Mouse (Mus musculus) WW6 (cell line): ENCODE data around the gene Tbc1d23.
"Not testable (repeated sequence)": the region's sequence is repeated elsewhere in the genome, so short reads cannot be mapped to it uniquely, and the experiment has no call there.

Experiments
- DNase-seq: peaks from one replicate; pipeline ENCODE4 v3.0.0-alpha.2; 2013; ENCODE audit warnings: low read depth, low spot score

The Tbc1d23 gene

DNA sequence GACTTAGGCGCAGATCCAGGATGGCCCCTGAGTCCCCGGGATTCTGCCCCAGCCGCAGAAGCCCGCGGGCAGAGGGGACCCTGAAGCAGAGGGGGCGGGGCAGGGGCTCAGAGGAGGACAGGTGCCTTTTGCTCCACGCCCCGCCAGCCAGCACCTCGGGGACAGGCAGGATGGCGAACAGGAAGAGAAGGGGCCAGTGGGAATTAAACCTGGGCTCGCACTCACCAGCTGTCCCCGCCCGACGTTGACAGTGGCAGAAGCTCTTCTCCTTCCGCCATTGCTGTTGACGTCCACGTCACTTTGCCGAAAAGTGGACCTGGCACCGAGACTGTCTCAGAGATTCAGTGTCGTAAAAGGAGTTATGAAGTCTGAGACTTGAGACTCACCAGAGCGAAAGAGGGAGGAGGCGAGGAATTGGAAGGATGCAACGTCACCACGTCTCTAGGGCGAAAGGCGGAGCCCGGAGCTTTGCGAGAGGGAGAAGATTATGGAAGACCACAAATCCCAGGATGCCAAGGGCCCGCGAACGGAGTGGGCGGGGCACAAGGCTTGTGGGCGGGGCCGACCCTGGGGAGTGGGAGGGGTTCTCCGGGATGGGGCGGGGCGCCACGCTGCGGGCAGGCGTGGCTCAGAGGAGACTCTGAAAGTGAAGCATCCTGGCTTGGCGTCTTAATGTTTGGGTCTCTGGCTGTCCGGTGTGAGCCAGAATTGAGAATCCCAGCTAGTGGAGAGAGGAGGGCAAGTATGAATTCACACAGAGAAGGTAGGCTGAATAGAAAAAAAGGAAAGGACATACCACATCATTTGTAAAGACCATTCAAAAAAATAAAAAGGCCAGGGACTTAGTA, at the start of gene Tbc1d23:
Tbc1d23 (minus strand) TSS at position 416 of the 848 bp plus-strand sequence.
- DNase-seq: peak; percentile 97

DNA sequence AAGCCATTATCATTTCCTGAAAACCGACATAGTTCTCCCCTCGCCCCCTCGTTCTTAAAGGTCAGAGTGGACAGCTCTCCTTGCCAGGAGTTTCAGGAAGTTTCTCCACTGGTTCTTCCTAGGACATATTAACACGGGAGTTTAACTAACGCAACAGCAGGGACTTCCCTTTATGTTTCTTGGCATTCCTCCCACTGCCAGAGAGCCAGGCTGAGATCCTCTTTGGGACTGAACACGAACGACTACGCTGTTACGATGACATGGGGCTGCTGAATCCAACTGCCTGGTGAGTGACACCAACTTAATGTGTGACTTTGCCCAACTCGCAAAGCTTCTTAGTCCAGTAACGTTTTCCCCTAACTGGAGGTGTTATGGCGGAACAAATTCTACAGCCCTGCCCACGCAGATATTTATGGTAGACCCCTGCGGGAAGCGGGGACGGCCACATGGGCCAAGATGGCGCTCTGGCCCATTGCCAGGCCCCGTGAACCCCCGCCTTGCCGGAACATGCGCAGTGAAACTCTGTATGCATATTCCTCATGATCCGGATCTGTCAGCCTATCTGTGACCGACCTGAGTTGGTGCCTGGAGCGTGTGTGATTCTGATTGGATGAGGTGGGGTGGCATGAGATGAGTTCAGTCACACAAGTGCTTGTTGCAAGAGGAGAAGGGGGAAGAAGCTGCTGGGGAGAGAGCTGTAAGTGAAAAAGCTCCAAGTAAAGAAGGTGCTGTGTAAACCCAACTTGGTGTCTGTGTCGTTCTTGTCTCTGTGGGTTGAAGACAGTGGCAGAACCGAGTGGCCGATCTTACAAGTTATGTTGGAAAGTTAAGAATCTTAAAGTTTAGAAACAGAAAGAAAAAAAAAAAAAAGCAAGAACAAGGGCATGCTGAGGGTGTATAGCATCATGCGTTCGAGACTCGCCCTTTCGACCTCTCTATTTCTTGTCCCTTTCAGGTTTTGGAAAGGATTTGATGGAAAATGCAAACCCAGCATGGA, 49.2 kb upstream of the Tbc1d23 start:
- DNase-seq: peak; percentile 24

DNA sequence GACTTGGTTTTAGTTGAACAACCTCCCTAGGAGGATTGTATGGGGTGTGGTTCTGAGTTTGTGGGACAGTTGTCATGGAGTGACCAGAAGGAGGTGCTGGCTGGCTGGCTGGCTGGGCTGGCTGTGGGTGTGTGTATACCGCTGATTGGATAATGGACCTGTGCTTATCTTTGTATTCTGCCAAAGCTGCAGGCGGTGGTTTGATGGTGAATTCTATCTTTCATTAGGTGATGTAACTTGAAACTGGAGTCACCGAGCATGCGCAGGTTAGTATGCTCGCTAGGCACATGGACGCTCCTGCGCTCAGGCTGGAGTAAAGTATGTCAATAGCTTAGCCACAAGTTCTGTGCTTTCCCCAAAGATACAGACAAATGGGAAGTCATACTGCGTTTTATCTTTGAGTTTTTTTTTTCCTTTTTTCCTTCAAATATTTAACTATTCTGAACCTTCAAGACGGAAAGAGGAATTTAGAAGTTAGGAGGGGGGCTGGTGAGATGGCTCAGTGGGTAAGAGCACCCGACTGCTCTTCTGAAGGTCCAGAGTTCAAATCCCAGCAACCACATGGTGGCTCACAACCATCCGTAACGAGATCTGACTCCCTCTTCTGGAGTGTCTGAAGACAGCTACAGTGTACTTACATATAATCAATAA, 47.8 kb upstream of the Tbc1d23 start:
- no peak for DNase-seq

DNA sequence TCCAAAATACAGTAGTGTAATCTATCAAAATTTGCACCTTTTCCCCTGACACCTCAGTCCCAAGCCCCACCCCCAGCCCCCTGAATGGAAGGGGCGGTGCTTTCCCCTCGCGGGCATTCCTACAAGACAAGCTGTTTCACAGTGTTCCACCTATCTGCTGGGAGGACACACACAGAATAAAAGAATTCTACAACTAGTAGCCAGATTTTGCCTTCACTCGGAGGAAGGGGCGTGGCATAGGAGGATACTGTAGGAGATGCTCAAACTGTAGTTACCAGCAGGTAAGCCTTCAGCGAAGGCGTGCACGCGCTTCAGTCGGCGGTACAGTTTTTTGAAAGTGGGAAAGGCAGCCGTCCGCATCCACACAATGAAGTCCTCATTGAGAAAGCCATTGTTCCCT, 38.4 kb upstream of the Tbc1d23 start:
- DNase-seq: no peak

DNA sequence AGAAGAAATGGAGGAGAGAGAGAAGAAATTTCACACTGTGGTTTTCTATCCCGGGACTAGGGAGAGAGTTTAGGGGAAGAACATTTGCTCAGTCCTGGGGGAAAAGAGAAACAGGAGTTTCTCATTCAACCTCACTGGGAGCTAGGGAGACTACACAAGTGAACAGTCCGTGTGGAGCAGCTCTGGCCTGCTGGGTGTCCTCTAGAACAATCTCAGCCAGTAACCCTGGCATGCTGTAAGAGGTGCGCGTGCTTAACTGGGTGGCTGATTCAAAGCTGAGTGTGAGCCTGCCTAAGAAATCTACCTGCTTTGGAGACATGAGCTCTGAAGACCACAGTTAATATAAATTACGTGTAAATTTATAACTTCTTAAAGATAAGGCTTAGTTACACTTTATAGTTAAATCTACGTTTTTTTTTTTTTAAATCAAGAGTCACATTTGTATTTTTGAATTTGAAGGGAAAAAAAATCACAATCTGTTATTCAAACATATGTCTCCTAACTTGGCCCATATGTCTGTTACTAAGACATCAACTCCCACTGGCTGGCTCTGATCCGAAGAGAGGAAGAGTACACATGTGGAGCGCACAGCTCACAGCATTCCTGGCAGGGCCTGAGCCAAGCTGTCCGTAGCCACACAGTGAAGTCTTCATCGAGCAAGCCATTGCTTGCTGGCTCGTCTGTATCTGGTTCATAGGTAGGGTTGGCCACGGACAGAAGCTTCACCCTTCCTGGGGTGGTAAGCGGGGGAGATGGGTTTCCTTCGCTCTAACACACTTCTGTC, 36.9 kb upstream of the Tbc1d23 start:
- DNase-seq: no peak

DNA sequence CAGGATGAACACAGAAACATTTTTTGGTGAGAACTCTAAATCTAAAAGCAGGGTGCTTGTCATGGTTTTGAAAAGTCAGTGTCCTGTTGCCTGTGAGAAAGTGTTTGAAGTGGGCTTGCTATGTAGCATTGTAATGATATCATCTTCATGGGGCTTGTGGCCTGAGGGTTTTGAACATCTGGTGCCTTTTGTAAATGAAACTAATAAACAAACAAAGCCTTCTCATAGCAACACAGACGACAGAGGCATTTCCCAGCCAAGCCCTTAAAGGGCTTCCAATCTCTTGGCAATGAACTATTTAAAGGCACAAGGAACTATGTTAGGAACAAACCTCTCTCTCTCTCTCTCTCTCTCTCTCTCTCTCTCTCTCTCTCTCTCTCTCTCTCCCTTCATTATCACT, 35.8 kb upstream of the Tbc1d23 start:
- DNase-seq: no peak

DNA sequence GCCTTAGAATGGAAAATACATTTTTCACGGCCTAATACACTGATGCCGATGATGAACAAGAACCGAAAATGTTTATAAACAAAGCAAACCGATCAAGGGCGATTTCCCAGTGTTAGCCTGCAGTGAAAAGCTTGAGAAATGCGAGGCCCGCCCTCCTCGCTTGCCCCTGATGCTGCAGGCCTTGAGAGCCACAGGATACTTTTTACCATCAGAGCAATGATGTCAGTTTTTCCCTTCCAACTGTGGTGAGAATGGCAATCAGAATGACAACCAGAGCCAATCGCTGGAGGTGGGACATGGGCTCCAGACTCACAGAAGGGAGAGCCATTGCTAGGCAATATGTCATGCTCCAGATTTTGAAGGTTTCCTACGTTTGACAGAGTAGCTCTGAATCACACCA, 28.8 kb upstream of the Tbc1d23 start:
- DNase-seq: no peak

DNA sequence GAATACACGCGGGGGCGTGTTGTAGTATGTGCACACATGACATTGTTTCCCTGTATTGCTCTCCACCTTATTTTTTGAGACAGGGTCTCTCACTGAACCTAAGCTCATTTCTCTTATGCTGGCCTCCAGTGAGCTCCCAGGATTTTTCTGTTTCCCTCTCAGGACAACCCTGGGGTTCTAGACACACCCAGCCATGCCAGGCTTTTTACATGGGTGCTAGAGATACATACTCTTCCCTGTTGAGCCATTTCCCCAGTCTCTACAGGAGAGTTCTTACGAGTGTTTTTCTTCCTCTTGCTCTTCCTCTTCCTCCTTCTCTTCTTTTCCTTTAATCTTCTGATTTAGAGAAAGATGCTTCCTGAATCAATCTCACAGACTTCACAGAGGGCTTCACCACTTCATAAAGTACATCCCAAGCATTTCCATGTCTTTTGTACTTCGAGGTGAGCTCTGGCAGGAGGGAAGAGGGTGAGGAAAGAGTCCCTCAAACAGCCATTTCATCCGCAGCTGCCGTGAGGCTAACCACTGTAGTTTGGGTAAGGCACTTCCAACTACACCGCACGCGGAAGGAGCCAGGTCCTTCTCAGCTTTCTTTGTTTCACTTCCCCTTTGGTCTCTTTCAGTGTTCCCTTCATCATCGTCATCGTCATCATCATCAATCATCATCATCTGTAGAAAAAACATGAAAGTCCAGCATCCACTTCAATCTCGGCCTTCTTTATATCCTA, 28.2 kb upstream of the Tbc1d23 start:
- no peak for DNase-seq

DNA sequence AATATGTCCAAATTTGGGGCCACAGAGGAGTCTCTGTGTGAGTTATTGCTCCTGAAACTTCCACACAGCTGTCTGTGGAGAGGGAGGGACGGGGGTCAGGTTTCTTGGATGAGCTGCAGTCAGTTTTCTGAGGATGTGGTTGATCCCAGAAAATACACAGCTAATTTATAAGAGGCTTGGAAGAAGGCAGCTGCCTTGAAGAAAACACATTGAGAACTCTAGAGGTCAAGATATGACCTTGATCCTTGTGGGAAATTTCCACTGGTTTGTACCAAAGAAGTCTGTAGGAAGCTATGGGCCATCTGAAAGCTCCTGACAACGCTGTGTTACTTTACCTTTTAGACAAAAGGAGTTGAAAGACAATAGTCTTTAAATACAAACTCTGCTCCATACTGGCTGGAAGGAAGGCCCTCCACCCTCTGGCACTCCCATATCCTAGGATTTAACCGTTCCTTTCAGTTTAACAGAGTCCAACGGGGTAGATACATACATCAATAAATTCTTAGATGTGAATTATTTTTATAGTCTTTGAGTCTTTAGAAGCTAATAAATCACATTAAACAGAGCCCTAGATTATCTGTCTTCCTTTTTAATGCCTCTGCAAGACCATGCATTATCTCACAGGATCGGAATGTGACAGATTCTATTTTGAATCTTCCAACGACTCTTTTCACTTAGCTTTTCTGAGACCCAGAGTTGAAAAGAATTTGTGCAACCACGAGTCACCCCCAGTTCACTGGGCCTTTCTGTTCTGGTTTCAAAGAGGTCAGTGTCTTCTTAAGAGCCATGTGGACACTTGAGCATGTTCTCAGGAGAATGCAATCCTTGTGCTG, 20.5 kb upstream of the Tbc1d23 start:
- DNase-seq: no peak

DNA sequence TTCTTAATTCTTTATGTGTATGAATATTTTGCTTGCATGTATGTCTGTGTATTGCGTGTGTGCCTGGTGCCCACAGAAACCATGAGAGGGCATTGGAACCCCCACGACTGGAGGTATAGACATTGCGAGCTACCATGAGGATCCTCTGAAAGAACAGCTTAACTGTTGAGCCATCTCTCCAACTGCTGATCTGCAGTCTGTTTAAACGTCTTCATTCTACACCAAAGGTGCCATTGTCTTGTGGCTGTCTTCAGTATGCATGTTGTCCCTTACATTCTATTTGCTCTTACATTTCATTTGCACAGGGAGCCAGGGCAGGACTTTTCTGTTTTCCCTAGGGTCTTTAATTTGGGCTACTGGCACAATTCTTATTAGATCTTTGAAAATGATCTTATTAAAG, 19.7 kb upstream of the Tbc1d23 start:
- no peak for DNase-seq

DNA sequence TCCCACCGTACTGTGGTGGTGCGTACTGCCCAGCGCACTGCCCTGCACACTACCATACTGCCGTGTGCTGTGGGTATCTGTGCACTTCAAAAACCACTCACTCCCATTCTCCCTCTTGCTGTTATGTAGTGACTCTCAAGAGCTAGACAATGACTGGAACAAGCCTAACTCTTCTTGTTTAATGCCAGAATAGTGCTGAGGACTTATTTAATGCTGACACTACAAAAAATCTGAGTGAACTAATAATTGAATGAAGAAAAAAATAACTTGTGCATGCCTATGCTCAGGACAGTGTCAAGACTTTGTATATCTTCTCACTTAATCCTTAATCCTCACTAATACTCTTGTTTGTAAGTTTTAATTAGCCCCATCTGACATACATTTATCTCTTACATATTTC, 16.2 kb upstream of the Tbc1d23 start:
- DNase-seq: no peak

DNA sequence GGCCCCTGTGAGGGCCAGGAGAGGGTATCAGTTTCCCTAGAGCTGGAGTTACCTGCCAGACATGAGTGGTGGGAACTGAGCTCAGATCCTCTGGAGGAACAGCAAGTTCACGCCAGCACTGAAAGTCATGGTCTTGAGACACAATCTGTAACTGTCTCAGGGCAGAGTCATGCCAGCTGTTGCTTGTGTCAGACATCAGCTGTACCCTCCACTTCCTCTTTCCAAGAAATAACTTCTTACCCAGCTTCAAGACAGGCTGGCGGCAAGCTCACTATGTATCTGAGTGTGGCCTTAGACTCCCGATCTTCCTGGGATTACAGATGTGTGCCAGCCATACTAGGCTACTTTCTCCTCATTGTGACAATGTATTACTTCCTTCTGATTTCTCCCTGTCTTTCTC, 15.3 kb upstream of the Tbc1d23 start:
- DNase-seq: no peak

DNA sequence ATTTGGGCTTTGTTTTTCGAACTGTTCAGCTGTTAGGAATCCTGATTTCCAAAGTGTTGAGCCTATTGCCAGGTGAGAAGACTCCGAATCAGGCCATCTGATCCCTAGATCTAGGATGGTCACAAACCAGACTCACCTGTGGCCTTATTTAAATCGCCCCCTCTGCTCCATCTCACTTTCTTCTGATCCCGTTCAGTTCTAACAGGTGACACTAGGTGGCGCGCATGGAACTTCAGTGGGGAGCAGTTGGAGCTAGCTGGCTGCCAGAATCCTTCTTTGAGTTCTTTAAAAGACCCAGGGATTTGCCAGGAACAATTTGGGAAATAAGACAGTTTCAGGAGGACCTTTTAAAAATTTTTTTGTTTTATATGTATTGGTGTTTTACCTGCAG, 12.5 kb upstream of the Tbc1d23 start:
- peak; percentile 65 for DNase-seq

DNA sequence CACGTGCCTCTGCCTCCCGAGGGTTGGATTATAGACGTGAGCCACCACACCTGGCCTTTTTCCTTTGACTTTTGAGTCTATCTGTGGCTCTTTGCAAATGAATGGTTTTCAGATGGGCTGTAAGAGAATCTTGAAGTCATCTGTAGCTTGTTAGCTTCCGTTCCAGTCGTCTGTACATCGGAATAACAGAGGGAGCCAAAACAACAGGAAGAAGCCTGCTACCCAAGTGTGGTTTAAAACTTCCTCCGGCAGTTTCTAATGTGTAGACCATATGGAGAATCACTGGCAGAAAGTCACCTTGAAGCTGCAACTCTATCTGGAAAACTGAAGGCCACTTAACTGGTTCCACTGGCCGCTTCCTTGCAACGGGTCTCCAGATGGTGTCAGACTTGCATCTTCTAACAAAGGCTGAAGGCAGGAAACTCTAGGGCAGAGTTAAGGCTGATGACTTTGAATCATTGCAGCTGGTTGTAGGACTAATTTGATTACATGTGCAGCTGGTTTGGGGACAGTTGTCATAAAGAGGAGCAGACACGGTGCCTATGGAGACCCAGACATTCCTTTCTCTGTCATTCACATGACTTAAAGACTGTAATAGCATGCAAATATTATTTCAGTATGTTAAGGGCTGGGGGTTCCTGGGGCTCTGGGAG, 12.0 kb upstream of the Tbc1d23 start:
- peak; percentile 18 for DNase-seq

DNA sequence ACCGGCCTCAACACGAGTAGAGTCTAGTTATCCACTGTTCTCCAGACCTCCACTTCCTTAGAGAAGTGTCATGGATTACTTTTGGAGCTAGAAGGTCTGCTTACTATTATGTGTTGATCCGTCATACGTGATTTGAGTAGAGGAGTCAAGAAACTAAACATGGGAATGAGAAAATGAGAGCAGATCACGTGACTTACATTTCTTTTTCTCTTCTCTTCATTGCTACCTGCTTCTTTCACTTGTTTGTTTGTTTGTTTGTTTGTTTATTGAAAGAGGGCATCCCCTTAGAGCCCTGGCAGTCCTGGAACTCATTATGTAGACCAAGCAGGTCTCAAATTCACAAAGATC, 11.5 kb upstream of the Tbc1d23 start:
- no peak for DNase-seq

DNA sequence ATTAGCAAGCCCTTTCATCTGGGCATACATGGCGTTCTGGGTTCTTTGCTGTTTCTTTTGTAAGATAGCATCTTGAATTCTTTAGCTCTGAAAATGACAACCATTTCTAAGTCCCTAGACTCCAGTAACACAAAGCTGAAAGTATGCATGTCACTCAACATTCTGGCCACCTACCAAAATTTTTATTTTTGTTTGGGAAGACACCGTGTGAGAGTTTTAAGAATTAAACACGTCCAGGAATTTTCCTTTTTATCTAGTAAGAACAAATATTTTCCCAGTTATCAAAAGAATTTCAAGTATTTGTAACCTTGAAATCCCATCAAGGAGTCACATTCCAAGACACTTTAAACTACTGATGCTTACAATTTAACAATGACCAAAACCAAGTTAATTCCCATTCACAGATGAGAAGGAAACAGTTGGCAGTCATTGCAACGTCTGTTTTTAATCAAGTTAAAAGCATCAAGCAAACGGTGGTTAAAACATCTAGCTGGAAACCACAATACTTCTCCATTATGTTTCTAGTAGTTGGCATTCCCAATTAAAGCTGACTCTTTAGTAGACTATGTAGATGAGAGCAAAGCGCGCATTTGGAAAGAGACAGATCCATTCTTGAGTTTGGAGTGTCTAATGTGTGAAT, 4.7 kb upstream of the Tbc1d23 start:
- no peak for DNase-seq

DNA sequence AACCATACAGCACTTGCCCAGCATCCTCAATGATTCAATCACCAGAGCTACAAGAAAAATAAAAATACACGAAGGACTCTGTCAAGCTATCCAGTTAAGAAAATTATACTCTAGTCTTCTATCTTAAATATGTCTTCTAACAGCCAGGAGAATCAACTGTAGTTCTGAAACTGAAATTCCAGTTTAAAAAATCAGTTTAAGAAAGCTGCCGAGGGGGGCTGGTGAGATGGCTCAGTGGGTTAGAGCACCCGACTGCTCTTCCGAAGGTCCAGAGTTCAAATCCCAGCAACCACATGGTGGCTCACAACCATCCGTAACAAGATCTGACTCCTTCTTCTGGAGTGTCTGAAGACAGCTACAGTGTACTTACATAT, 620 bp upstream of the Tbc1d23 start:
- not testable (repeated sequence) for DNase-seq

DNA sequence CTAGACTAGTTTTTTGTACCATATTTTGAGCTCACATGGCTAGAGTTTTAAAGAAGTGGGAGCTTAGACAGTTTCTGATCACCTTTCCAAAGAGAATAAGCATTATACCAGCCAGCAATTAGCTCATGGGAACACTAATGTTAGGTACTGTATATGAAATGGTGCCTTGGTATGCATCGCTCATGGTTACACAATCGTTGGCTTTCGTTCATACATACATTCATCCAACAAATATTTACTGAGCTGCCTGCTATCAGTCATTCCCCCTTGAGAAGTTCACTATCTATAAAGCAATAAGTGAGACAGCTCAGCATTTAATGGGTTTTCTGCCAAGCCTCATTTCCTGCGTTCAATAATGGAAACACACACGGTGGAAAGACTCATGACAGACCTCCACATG, 4.9 kb downstream of the Tbc1d23 start:
- DNase-seq: no peak

DNA sequence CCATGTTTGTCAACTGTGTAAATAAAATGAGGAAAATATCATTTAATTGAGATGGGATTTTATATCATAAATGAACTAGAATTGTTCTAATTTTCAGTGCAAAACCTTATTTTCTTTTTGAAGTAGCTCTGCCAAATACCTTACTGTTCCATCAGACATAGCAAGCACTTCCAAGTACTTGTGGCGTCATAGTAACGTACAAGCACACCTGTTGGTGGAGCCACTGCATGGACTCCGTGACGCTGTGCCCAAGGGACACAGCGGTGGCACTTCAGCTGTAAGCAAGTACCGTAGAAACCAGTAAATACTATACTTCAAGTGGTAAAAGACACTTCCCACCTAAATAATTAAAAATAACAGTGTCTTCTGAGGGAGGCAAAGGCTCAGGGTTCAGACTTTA, 10.9 kb downstream of the Tbc1d23 start:
- DNase-seq: no peak
